Mouse (Mus musculus): ENCODE measurements at regions not wholly inside any gene's neighbourhood (a gene's known extent, or its start where the extent isn't known, plus 50 kb on each side); places are given as distances from the start of the nearest gene placed in this dataset.

- no peaks in the 10 kb centered on the region for H3K9me3 ChIP-seq
- no peaks in the 10 kb centered on the region for H3K27me3 ChIP-seq (ENCODE audit: insufficient read depth, poor library complexity, severe bottlenecking)
- H3K36me3 ChIP-seq, result no peaks in the 10 kb centered on the region
- H3K27ac ChIP-seq, result no peak overlapping the region
- WGBS, result 75% methylated on average over 6 of the region's 6 CpGs
- no peaks in the 10 kb centered on the region for H3K4me1 ChIP-seq
- DNase-seq (ENCODE audit: low spot score), result no peak
- H3K4me3 ChIP-seq, result no peak overlapping the region
Observed at GRCm38 (mm10) chr13:101068489-101068888, 235.3 kb upstream of the Slc30a5 start.

GRCm38 (mm10) chr13:101062582-101062981 is 229.4 kb upstream of the Slc30a5 start:
- Histone ChIP-seq H3K27ac (no peak overlapping the region), H3K4me1 (no peaks in the 10 kb centered on the region), H3K36me3 (no peaks in the 10 kb centered on the region), H3K4me3 (no peak overlapping the region), H3K9me3 (no peaks in the 10 kb centered on the region), H3K27me3 (ENCODE audit: insufficient read depth, poor library complexity, severe bottlenecking) (no peaks in the 10 kb centered on the region)
- DNase-seq (ENCODE audit: low spot score), result no peak
- 60% methylated on average over 8 of the region's 8 CpGs for WGBS

GRCm38 (mm10) chr13:101061233-101062144 is 228.3 kb upstream of the Slc30a5 start:
- H3K9me3 ChIP-seq, result no peaks in the 10 kb centered on the region
- no peak for DNase-seq (ENCODE audit: low spot score)
- 74% methylated on average over 15 of the region's 15 CpGs for WGBS
- H3K27ac ChIP-seq, result no peak overlapping the region
- no peaks in the 10 kb centered on the region for H3K27me3 ChIP-seq (ENCODE audit: insufficient read depth, poor library complexity, severe bottlenecking)
- H3K4me3 ChIP-seq, result no peak overlapping the region
- H3K4me1 ChIP-seq, result no peaks in the 10 kb centered on the region
- H3K36me3 ChIP-seq, result no peaks in the 10 kb centered on the region

GRCm38 (mm10) chr13:101049511-101049910 is 216.3 kb upstream of the Slc30a5 start:
- Histone ChIP-seq H3K4me3 (no peak overlapping the region), H3K9me3 (no peaks in the 10 kb centered on the region), H3K4me1 (no peaks in the 10 kb centered on the region), H3K27ac (no peak overlapping the region), H3K27me3 (ENCODE audit: insufficient read depth, poor library complexity, severe bottlenecking) (no peaks in the 10 kb centered on the region), H3K36me3 (no peaks in the 10 kb centered on the region)
- 76% methylated on average over 1 of the region's 1 CpGs for WGBS
- no peak for DNase-seq (ENCODE audit: low spot score)

GRCm38 (mm10) chr13:101032594-101032993 is 199.4 kb upstream of the Slc30a5 start:
- no peak for DNase-seq (ENCODE audit: low spot score)
- Histone ChIP-seq H3K27me3 (ENCODE audit: insufficient read depth, poor library complexity, severe bottlenecking) (no peaks in the 10 kb centered on the region), H3K36me3 (no peaks in the 10 kb centered on the region), H3K9me3 (no peaks in the 10 kb centered on the region), H3K4me1 (no peaks in the 10 kb centered on the region), H3K27ac (no peak overlapping the region), H3K4me3 (no peak overlapping the region)
- WGBS, result 79% methylated on average over 1 of the region's 1 CpGs

GRCm38 (mm10) chr13:101026043-101026442 is 192.8 kb upstream of the Slc30a5 start:
- Histone ChIP-seq H3K36me3 (no peaks in the 10 kb centered on the region), H3K4me1 (no peaks in the 10 kb centered on the region), H3K9me3 (no peaks in the 10 kb centered on the region), H3K4me3 (no peak overlapping the region), H3K27ac (no peak overlapping the region), H3K27me3 (ENCODE audit: insufficient read depth, poor library complexity, severe bottlenecking) (no peaks in the 10 kb centered on the region)
- no peak for DNase-seq (ENCODE audit: low spot score)

- Histone ChIP-seq H3K27ac (no peak overlapping the region), H3K4me3 (no peak overlapping the region), H3K9me3 (no peaks in the 10 kb centered on the region), H3K27me3 (ENCODE audit: insufficient read depth, poor library complexity, severe bottlenecking) (no peaks in the 10 kb centered on the region), H3K4me1 (no peaks in the 10 kb centered on the region), H3K36me3 (no peaks in the 10 kb centered on the region)
- DNase-seq (ENCODE audit: low spot score), result no peak
- 69% methylated on average over 2 of the region's 2 CpGs for WGBS
Observed at GRCm38 (mm10) chr13:101025488-101025887, 192.3 kb upstream of the Slc30a5 start.

- no peak for DNase-seq (ENCODE audit: low spot score)
- no peaks in the 10 kb centered on the region for H3K36me3 ChIP-seq
- H3K4me3 ChIP-seq, result no peak overlapping the region
- H3K4me1 ChIP-seq, result no peaks in the 10 kb centered on the region
- no peaks in the 10 kb centered on the region for H3K9me3 ChIP-seq
- WGBS, result 89% methylated on average over 2 of the region's 2 CpGs
- no peak overlapping the region for H3K27ac ChIP-seq
- H3K27me3 ChIP-seq (ENCODE audit: insufficient read depth, poor library complexity, severe bottlenecking), result no peaks in the 10 kb centered on the region
Observed at GRCm38 (mm10) chr13:101024971-101025370, 191.7 kb upstream of the Slc30a5 start.

- Histone ChIP-seq H3K9me3 (no peaks in the 10 kb centered on the region), H3K27ac (no peak overlapping the region), H3K27me3 (ENCODE audit: insufficient read depth, poor library complexity, severe bottlenecking) (no peaks in the 10 kb centered on the region), H3K36me3 (no peaks in the 10 kb centered on the region), H3K4me1 (no peaks in the 10 kb centered on the region), H3K4me3 (no peak overlapping the region)
- WGBS, result 69% methylated on average over 7 of the region's 7 CpGs
- DNase-seq (ENCODE audit: low spot score), result no peak
Observed at GRCm38 (mm10) chr13:101019272-101019676, 186.0 kb upstream of the Slc30a5 start.

GRCm38 (mm10) chr13:101017041-101017440 is 183.8 kb upstream of the Slc30a5 start:
- Histone ChIP-seq H3K36me3 (no peaks in the 10 kb centered on the region), H3K27ac (no peak overlapping the region), H3K4me3 (no peak overlapping the region), H3K4me1 (no peaks in the 10 kb centered on the region), H3K9me3 (no peaks in the 10 kb centered on the region), H3K27me3 (ENCODE audit: insufficient read depth, poor library complexity, severe bottlenecking) (no peaks in the 10 kb centered on the region)
- WGBS, result 37% methylated on average over 6 of the region's 6 CpGs
- DNase-seq (ENCODE audit: low spot score), result no peak

GRCm38 (mm10) chr13:101016181-101016580 is 183.0 kb upstream of the Slc30a5 start:
- Histone ChIP-seq H3K27me3 (ENCODE audit: insufficient read depth, poor library complexity, severe bottlenecking) (no peaks in the 10 kb centered on the region), H3K4me3 (no peak overlapping the region), H3K36me3 (no peaks in the 10 kb centered on the region), H3K27ac (no peak overlapping the region), H3K4me1 (no peaks in the 10 kb centered on the region), H3K9me3 (no peaks in the 10 kb centered on the region)
- WGBS, result 72% methylated on average over 1 of the region's 1 CpGs
- DNase-seq (ENCODE audit: low spot score), result no peak

- Histone ChIP-seq H3K27me3 (ENCODE audit: insufficient read depth, poor library complexity, severe bottlenecking) (no peaks in the 10 kb centered on the region), H3K4me3 (no peak overlapping the region), H3K4me1 (no peaks in the 10 kb centered on the region), H3K9me3 (no peaks in the 10 kb centered on the region), H3K27ac (no peak overlapping the region), H3K36me3 (no peaks in the 10 kb centered on the region)
- DNase-seq (ENCODE audit: low spot score), result no peak
- WGBS, result 87% methylated on average over 3 of the region's 3 CpGs
Observed at GRCm38 (mm10) chr13:101015435-101015834, 182.2 kb upstream of the Slc30a5 start.

- H3K27me3 ChIP-seq (ENCODE audit: insufficient read depth, poor library complexity, severe bottlenecking), result no peaks in the 10 kb centered on the region
- 73% methylated on average over 2 of the region's 2 CpGs for WGBS
- no peaks in the 10 kb centered on the region for H3K4me1 ChIP-seq
- H3K4me3 ChIP-seq, result no peak overlapping the region
- no peaks in the 10 kb centered on the region for H3K9me3 ChIP-seq
- no peak overlapping the region for H3K27ac ChIP-seq
- no peaks in the 10 kb centered on the region for H3K36me3 ChIP-seq
- no peak for DNase-seq (ENCODE audit: low spot score)
Observed at GRCm38 (mm10) chr13:101013604-101014003, 180.4 kb upstream of the Slc30a5 start.

GRCm38 (mm10) chr13:100990646-100991045 is 157.4 kb upstream of the Slc30a5 start:
- no peaks in the 10 kb centered on the region for H3K36me3 ChIP-seq
- DNase-seq (ENCODE audit: low spot score), result no peak
- no peak overlapping the region for H3K27ac ChIP-seq
- WGBS, result 80% methylated on average over 2 of the region's 2 CpGs
- H3K9me3 ChIP-seq, result no peaks in the 10 kb centered on the region
- no peaks in the 10 kb centered on the region for H3K4me1 ChIP-seq
- H3K27me3 ChIP-seq (ENCODE audit: insufficient read depth, poor library complexity, severe bottlenecking), result no peaks in the 10 kb centered on the region
- no peak overlapping the region for H3K4me3 ChIP-seq

All from heart, embryonic 10.5 days (tissue).